Mouse (Mus musculus) hindbrain, embryonic 15.5 days (tissue): ENCODE results near the gene Tyw5. TPM values are rescaled to one million over a fixed set of nuclear protein-coding genes. Genes with fewer than 3 reads are reported as not detected.

Experiments
- polyA plus RNA-seq: library from polyadenylated mRNA; unstranded; fragments of >200 nt; fragmentation: Nextera tagmentation; extraction: Ambion mirVana; gene quantifications from 2 replicates; pipeline ENCODE4 v1.2.1, GENCODE M21; 2015

Tyw5 gene
- polyA plus RNA-seq, 1 experiment from 2014 or later = 26.8 TPM

Other genes with a start within 250 kb of the Tyw5 start
- 18.9 and 21.1 TPM in 2 replicates for gene 1700066M21Rik, start 29.5 kb downstream of the Tyw5 start, polyA plus RNA-seq
- 15.7 and 16.0 TPM in 2 replicates for gene Maip1, start 773 bp downstream of the Tyw5 start, polyA plus RNA-seq